Mouse (Mus musculus): ENCODE measurements around the gene Sh2d1a.

Gene Sh2d1a

GRCm38 (mm10) chrX:42502291-42503043 is at the start of gene Sh2d1a:
Gene Sh2d1a, plus strand, starts transcription at chrX:42502453.
- in situ Hi-C loops (cut with MboI; ENCODE audit: unreplicated experiment in 2 of 2): no loop called here

- in situ Hi-C loops (cut with MboI; ENCODE audit: unreplicated experiment in 2 of 2): no loop called here
Measured at GRCm38 (mm10) chrX:42453001-42453400, 49.3 kb upstream of the Sh2d1a start.

DNA sequence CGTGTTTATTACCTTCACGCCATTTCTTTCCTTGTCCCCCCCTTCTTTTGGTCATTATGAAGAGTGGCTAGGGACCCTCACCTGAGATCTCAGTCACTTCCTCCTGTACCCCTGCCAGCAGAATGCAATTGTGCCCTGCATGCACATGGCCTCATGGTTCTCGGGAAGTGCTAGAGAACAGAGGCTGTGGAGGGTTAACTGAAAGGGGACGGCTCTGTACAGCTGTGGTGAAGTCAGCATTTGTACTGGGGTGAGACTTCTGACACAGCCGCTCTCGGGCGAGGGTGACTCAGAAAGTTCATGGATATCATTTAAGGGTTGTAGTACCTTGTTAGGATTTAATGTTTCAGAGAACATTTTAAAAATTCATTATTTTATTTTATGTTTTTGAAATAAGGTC is 47.7 kb upstream of the Sh2d1a start:
- in situ Hi-C loops (cut with MboI; ENCODE audit: unreplicated experiment in 2 of 2): no loop called here

GRCm38 (mm10) chrX:42489446-42489845 is 12.8 kb upstream of the Sh2d1a start, which contains the start of gene Tex13c2:
Gene Tex13c2, plus strand, starts transcription at chrX:42489691.
- in situ Hi-C loops (cut with MboI; ENCODE audit: unreplicated experiment in 2 of 2): no loop called here

GRCm38 (mm10) chrX:42490336-42490735 is 11.9 kb upstream of the Sh2d1a start:
- in situ Hi-C loops (cut with MboI; ENCODE audit: unreplicated experiment in 2 of 2): no loop called here

DNA sequence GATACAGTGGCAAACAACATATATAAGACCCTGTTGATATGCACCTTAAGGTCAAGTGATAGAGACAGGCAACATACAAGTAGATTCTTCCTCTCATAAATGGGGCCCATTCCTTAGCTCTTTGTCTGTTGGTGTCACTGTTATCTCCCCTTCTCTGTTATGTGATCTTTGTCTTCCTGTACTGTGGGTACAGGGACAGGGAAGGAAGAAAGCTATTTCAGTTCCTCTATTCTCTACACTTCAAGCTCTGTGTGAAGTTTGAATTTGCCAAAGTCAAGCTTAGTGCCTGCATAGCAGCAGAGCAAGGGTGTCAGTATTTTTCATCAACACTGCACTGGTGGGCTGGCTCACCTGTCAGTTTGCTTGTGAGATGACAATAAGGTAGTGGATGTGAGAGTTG is 1.7 kb upstream of the Sh2d1a start:
- in situ Hi-C loops (cut with MboI; ENCODE audit: unreplicated experiment in 2 of 2): no loop called here

DNA sequence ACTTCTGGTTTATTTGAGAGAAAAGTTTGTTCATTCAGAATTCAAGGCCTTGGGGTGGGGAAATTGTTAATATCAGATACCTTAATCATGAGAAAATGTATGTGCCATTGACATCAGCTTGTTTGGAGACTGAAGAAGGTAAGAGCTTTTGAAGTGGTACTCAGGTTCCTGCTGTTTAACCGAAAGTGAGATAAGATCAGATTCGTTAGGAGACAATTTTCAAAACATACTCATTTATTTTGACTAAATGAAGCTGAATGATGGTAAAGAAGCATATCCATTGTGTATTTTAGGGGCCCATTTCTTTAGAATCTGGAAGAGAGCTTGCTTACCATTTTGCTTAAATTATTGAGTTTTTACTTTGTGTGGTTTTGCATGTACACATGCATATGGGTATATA is 8.9 kb downstream of the Sh2d1a start:
- in situ Hi-C loops (cut with MboI; ENCODE audit: unreplicated experiment in 2 of 2): loop anchor here in 1 of 2 experiments (5.0 to 10.0 kb wide), 2 partner anchors 366 to 479 kb away; partner anchors contain the start of gene Stag2

DNA sequence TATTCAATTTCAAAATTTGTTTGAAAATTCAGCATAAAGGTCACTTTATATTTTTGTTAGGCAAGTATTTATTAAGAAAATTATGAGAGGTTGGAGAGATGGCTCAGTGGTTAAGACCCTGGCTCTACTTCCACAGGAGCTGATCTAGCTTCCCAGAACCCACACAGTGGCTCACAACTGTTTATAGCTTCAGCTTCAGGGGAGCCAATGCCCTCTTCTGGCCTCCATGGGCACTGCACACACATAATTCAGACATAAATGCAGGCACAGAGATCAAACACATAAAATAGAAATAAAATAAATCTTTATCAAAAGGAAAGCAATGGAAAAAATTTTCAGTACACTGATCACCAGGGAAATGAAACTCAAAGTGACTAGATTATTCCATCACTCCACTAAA is 10.3 kb downstream of the Sh2d1a start:
- in situ Hi-C loops (cut with MboI; ENCODE audit: unreplicated experiment in 2 of 2): loop anchor here in 1 of 2 experiments (5.0 to 10.0 kb wide), 2 partner anchors 368 to 480 kb away; partner anchors contain the start of gene Stag2

DNA sequence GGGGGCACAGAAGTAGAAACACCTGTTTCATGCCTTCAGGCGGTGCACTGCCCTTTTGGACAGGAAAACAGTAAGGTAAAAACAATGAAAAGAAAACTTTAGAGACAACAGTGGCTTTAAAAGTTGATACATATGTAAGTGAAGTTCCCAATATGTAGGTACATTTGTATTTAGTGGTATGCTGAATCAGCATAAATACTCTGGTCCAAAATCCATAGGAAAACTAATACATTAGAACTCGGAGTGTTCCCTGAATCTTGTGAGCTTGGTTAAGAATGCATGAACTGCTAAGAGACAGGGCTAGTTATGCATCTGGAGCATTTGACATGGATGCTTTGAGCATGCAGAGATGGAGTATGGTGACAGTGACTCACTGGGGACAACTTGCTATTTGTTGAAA is 20.6 kb downstream of the Sh2d1a start:
- in situ Hi-C loops (cut with MboI; ENCODE audit: unreplicated experiment in 2 of 2): no loop called here

- in situ Hi-C loops (cut with MboI; ENCODE audit: unreplicated experiment in 2 of 2): no loop called here
Measured at GRCm38 (mm10) chrX:42530703-42531102, 28.4 kb downstream of the Sh2d1a start.

- in situ Hi-C loops (cut with MboI; ENCODE audit: unreplicated experiment in 2 of 2): loop anchor here in 1 of 2 experiments (10.0 kb wide), 1 partner anchor 395 kb away; the partner anchor contains the start of gene Stag2
Measured at GRCm38 (mm10) chrX:42540030-42540755, 37.9 kb downstream of the Sh2d1a start.

DNA sequence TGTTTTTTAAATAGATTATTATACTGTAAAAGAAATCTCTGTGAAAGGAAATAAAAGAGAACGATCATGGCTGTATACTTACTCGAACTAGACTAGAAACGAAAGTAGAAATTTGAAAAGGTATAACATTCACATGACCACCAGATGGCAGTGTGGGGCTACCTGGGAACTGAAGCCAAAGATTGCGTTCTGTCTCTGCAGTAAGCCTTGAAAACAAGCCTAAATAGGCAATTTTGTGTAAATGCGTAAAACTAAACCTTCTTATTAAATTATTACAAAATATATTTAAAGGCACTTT is 38.5 kb downstream of the Sh2d1a start:
- in situ Hi-C loops (cut with MboI; ENCODE audit: unreplicated experiment in 2 of 2): loop anchor here in 1 of 2 experiments (10.0 kb wide), 1 partner anchor 396 kb away; the partner anchor contains the start of gene Stag2

- in situ Hi-C loops (cut with MboI; ENCODE audit: unreplicated experiment in 2 of 2): loop anchor here in 1 of 2 experiments (10.0 kb wide), 1 partner anchor 400 kb away; the partner anchor contains the start of gene Stag2
Measured at GRCm38 (mm10) chrX:42545076-42545475, 42.8 kb downstream of the Sh2d1a start.

DNA sequence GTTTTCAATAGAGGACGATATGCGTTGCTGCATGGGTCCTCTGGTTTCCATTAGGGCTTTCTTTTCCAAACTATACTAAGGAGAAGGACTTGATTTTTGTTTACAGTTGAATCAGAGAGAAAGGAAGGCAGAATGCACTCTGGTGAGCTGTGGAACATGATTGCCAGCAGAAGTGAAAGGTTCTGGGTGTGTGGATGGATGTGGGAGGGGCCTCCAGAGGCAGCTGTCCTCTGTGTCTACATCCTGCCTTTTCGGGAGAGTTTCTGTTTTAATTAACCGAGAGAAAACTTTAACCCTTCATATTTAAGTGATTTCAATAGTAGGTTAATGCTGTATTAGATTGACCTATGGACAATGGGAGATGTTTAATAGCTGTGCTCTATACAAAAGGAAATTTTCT is 46.3 kb downstream of the Sh2d1a start:
- in situ Hi-C loops (cut with MboI; ENCODE audit: unreplicated experiment in 2 of 2): loop anchor here in 1 of 2 experiments (10.0 kb wide), 1 partner anchor 404 kb away; the partner anchor contains the start of gene Stag2

DNA sequence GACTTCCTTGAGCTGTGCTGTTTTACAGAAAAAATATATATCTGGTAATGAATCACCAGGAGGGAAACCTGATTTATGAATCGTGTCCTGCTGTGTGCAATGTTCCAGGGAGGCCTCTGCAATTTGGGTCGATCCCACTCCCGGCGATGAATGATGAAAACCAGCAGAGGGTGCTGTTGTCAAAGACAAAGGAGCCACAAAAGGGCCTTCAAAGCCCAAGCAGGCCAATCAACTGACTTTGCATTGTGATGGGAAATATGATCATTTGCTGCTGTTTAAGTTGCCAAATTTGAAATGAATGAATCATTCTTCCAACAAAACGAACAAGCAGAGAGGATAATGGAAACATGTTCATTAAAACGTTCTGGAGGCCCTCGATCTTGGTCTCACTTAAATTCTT is 55.0 kb downstream of the Sh2d1a start:
- in situ Hi-C loops (cut with MboI; ENCODE audit: unreplicated experiment in 2 of 2): no loop called here

- in situ Hi-C loops (cut with MboI; ENCODE audit: unreplicated experiment in 2 of 2): no loop called here
Measured at GRCm38 (mm10) chrX:42558683-42559082, 56.4 kb downstream of the Sh2d1a start.
